Mouse (Mus musculus) kidney, postnatal 25 days (tissue): Measurements from ENCODE around the gene Car10.

Experiments used
- DNase-seq, 2 experiments: peaks; one replicate each; pipeline ENCODE4 v3.0.0; 2021; ENCODE audit warnings: mixed read lengths in 2 of 2

Gene Car10

GRCm38 (mm10) chr11:93097941-93098828 lies at the start of gene Car10:
TSS of gene Car10 (plus strand) at chr11:93098028.
- DNase-seq, result no peak

GRCm38 (mm10) chr11:93065021-93065420 lies 32.8 kb upstream of the Car10 start:
- DNase-seq, result no peak

- no peak for DNase-seq
Observed at GRCm38 (mm10) chr11:93065656-93066181, 32.1 kb upstream of the Car10 start.

- no peak for DNase-seq
Observed at GRCm38 (mm10) chr11:93095588-93095987, 2.2 kb upstream of the Car10 start.

- DNase-seq, result peak in 1 of 2 experiments; percentile 49
Observed at GRCm38 (mm10) chr11:93097001-93097400, 827 bp upstream of the Car10 start.

GRCm38 (mm10) chr11:93097431-93097851 lies 387 bp upstream of the Car10 start:
- DNase-seq, result no peak

- no peak for DNase-seq
Observed at GRCm38 (mm10) chr11:93098933-93099381, 1.1 kb downstream of the Car10 start.

GRCm38 (mm10) chr11:93099431-93100370 lies 1.9 kb downstream of the Car10 start:
- no peak for DNase-seq

- no peak for DNase-seq
Observed at GRCm38 (mm10) chr11:93100606-93101005, 2.8 kb downstream of the Car10 start.

GRCm38 (mm10) chr11:93101106-93101505 lies 3.3 kb downstream of the Car10 start:
- no peak for DNase-seq

GRCm38 (mm10) chr11:93102321-93102720 lies 4.5 kb downstream of the Car10 start:
- no peak for DNase-seq

- no peak for DNase-seq
Observed at GRCm38 (mm10) chr11:93103101-93103815, 5.4 kb downstream of the Car10 start.

- DNase-seq, result no peak
Observed at GRCm38 (mm10) chr11:93109451-93109850, 11.6 kb downstream of the Car10 start.

- no peak for DNase-seq
Observed at GRCm38 (mm10) chr11:93120766-93121415, 23.1 kb downstream of the Car10 start.

GRCm38 (mm10) chr11:93123691-93124090 lies 25.9 kb downstream of the Car10 start:
- DNase-seq, result no peak

- DNase-seq, result no peak
Observed at GRCm38 (mm10) chr11:93126466-93126865, 28.6 kb downstream of the Car10 start.

GRCm38 (mm10) chr11:93128481-93128880 lies 30.7 kb downstream of the Car10 start:
- DNase-seq, result no peak

GRCm38 (mm10) chr11:93137841-93138240 lies 40.0 kb downstream of the Car10 start:
- no peak for DNase-seq

GRCm38 (mm10) chr11:93141727-93142126 lies 43.9 kb downstream of the Car10 start:
- DNase-seq, result no peak

GRCm38 (mm10) chr11:93144544-93144943 lies 46.7 kb downstream of the Car10 start:
- DNase-seq, result peak in 1 of 2 experiments; percentile 28

- no peak for DNase-seq
Observed at GRCm38 (mm10) chr11:93154910-93155309, 57.1 kb downstream of the Car10 start.

- no peak for DNase-seq
Observed at GRCm38 (mm10) chr11:93172430-93172829, 74.6 kb downstream of the Car10 start.
